Mouse (Mus musculus): Measurements from ENCODE around the gene Abca17.

The Abca17 gene

GRCm38 (mm10) chr17:24350926-24351759 lies at the start of gene Abca17:
Abca17 (minus strand) TSS chr17:24351068.
- DNase-seq (ENCODE audit: low spot score in 2 of 2), result peak; percentile 8 to 20

GRCm38 (mm10) chr17:24394456-24394855 lies 43.6 kb upstream of the Abca17 start:
- no peak for DNase-seq (ENCODE audit: low spot score in 2 of 2)

- no peak for DNase-seq (ENCODE audit: low spot score in 2 of 2)
Observed at GRCm38 (mm10) chr17:24393527-24393926, 42.7 kb upstream of the Abca17 start.

DNA sequence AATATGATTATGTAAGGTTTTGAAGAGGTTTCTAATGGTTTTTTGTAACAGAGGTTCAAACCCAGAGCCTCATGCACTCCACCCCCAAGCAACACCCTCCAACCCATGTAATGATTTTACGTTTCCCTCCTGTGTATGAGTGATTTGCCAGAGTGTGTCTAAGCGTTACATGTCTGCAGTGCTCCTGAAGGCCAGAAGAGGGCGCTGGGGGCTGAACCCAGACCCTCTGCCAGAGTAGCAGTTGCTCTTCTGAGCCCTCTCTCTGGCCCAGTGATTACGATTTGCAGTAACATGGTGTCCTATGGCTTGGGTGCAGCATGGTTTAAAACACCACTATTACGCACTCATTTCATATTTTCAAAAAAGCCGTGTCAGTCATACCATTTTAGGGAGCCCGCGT lies 40.3 kb upstream of the Abca17 start:
- peak in 1 of 2 experiments; percentile 15 for DNase-seq (ENCODE audit: low spot score in 2 of 2)

GRCm38 (mm10) chr17:24389865-24390264 lies 39.0 kb upstream of the Abca17 start:
- DNase-seq (ENCODE audit: low spot score in 2 of 2), result peak in 1 of 2 experiments; percentile 24

GRCm38 (mm10) chr17:24388711-24389110 lies 37.8 kb upstream of the Abca17 start:
- DNase-seq (ENCODE audit: low spot score in 2 of 2), result no peak

GRCm38 (mm10) chr17:24383789-24384188 lies 32.9 kb upstream of the Abca17 start:
- DNase-seq (ENCODE audit: low spot score in 2 of 2), result no peak

DNA sequence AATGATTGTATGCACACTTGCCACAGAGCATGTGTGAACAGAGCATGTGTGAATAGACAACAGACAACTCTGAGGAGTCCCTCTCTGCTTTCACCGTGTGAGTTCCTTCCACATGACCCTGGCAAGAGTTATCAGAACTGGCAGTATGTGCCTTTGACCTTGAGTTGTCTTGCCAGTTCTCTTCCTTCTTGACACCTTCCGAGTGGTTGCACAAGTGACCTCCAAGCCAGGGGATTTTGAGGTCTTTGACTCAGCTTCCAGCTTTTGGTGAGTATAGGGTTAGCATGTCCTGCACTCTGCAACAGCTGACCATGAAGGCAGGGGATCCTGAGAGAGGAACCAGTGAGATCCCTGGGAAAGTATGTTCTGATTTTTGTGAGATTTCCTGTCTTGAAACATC lies 27.6 kb upstream of the Abca17 start:
- DNase-seq (ENCODE audit: low spot score in 2 of 2), result no peak

DNA sequence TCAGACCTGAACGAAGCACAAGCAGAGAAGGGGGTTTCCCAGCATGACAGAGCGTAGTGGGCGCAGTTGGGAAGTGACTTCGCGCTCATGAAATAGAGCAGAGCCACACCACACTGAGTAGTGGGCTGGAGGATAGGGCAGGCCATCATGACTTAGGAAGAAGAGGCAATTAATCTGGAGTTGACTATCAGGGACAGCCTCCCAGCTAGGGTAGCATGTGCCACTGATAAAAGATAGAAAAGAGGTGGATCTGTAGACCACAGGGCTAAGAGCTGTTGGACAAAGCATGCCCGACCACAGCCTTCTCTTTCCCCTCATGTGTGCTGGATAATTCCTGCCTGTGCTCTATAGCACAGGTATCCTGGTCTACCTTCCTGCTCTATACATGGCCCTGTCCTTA lies 25.0 kb upstream of the Abca17 start:
- no peak for DNase-seq (ENCODE audit: low spot score in 2 of 2)

- DNase-seq (ENCODE audit: low spot score in 2 of 2), result no peak
Observed at GRCm38 (mm10) chr17:24375094-24375712, 24.3 kb upstream of the Abca17 start.

GRCm38 (mm10) chr17:24365863-24366262 lies 15.0 kb upstream of the Abca17 start:
- no peak for DNase-seq (ENCODE audit: low spot score in 2 of 2)

DNA sequence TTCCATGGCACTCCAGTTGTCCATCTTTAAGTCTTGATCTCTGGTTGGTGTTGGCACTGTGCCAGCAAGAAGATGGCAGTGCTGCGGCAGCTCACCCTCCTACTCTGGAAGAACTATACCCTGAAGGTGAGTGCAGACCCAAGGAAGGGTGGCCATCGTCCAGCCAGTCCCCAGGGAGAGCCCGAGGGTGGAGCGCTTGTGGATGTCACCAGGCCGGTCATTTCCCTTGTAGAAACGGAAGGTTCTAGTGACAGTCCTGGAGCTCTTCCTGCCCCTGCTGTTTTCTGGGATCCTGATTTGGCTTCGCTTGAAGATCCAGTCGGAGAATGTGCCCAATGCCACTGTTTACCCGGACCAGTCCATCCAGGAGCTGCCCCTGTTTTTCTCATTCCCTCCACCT lies 13.6 kb upstream of the Abca17 start:
- no peak for DNase-seq (ENCODE audit: low spot score in 2 of 2)

DNA sequence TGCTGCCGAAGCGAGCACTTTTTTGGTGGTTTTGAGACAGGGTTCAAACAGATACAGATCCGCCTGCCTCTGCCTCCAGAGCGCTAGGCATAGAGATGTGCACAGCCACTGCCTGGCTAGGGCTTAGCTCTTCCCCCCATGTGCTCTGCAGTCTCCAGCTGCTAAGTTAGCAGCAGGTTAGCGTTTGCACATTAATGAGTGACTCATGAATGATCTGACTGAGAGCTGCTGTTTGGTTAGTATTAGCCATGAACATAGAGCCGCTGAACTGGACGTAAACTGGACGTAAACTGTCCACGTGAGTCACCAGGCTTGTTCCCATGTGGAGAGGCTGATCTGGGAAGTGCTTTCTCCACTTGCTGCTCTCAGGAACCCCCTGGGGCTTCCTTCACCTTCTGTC lies 11.7 kb upstream of the Abca17 start:
- DNase-seq (ENCODE audit: low spot score in 2 of 2), result no peak

DNA sequence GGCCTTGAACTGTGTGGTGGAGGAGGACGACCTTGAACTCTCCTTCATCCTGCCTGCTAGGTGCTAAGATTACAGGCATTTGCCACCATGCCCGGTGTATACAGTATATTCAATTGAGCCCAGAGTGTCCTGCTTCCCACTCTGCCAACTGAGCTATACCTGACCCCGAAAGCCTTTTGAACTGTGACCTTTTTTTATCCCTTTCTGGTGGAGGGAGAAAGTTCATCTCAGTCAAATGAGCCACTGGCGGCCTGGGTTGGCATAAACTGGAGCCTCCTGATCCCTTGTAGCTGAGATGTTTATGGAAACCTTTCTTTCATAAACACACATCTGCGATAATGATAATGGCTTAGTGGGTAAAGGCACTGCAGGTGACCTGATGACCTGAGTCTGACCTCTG lies 10.4 kb upstream of the Abca17 start:
- DNase-seq (ENCODE audit: low spot score in 2 of 2), result no peak

DNA sequence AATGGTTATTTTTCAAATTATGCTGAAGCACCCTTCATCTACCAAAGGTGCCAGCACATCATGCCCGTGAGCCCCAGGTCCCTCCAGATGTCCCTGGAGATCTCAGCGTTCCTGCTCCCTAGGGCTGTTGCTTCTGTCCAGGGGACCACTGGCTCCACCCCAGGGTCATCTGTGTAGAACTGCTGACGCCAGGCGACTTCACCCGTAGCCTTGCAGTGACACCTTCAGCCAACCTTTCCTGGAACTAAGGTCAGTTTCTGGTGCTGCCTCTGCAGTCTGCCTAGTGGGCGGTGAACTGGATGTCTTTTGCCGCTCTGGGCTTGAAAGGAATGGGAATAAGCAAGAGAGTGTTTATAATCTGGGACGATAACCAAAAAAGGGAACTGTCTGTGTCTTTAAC lies 10.0 kb upstream of the Abca17 start:
- no peak for DNase-seq (ENCODE audit: low spot score in 2 of 2)

GRCm38 (mm10) chr17:24359903-24360302 lies 9.0 kb upstream of the Abca17 start:
- no peak for DNase-seq (ENCODE audit: low spot score in 2 of 2)

DNA sequence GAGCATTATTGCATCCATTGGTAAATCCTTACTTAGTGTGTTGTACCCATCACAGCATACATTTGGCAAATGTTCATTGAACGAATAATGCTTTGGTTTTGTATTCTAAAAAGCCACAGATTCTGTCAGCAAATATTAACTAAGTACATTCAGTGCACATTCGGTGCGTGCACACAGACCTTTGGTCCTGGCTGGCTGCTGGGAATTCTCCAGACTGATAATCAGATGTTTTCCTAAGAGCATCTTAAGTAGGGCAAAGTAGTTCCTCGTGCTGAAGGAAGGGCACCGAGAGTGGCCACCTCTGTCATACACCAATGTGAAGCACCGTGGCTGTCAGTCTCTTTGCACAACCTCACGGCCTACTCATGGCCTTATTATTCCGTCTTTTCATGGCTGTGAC lies 8.1 kb upstream of the Abca17 start:
- no peak for DNase-seq (ENCODE audit: low spot score in 2 of 2)

GRCm38 (mm10) chr17:24355284-24355683 lies 4.4 kb upstream of the Abca17 start:
- no peak for DNase-seq (ENCODE audit: low spot score in 2 of 2)

DNA sequence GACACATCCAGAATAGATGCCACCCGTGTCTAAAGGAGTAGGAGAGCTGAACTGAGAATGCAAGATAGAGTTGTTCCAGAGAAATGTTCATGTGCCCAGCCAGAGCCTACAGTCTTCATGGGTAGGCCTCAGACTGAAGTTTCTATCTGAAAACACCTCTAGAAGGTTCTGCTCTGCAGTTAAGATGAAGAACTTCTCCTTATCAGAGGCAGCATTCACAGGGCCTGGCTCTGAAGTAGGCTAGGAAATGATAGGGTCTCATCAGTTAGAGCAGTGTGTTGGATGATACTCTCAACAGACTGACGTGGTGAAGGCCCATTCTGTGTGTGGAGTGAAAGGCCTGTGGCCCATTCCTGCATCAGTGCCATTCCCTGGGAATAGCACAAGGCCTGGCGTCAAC lies 3.1 kb upstream of the Abca17 start:
- DNase-seq (ENCODE audit: low spot score in 2 of 2), result no peak

DNA sequence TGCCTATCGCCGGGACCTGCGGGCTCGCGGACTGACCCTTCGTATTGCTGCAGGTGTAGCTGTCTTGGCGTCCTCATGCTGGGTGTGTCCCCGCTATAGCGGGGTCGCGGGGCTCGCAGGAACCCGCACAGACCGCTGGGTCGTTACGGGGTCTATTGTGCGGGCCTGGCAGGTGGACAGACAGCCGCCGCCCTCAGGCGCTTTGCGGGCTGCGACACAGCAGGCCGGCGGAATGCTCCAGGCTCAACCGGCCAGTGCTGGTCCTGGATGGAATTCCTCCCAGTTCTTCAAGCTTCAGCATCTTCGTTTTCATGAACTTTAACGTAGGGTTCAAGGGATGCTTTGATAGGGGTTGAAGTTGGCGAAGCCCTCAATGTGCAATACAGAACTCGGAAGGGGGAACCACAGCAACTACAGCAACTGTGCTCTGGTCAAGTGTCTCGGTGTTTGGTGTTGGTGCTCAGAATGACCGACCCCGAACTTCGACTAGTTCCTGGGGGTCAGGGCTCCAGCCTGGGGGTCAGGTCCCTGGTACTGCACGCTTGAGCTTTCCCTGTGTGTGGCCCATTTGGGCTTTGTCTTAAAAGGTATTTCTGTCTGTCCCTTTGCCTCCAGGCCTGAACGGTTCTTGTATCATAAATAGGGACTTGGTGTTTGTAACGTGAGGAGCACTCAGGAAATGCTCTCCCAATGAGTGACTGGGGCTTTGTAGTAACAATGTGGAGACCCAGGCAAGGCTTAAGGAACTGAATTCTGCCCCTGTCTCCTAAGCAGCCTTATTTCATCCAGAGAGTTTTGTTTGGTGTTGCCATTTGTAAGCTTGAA lies 1.7 kb upstream of the Abca17 start:
- DNase-seq (ENCODE audit: low spot score in 2 of 2), result no peak

- DNase-seq (ENCODE audit: low spot score in 2 of 2), result peak; percentile 95 to 99
Observed at GRCm38 (mm10) chr17:24351760-24352357, 991 bp upstream of the Abca17 start, which contains the start of gene Abca3. Abca3 (plus strand) TSS chr17:24351950.

GRCm38 (mm10) chr17:24349176-24349575 lies 1.7 kb downstream of the Abca17 start:
- DNase-seq (ENCODE audit: low spot score in 2 of 2), result no peak
